Mouse (Mus musculus) C2C12 (cell line): ENCODE data around the gene Pkd2.

Experiments used
- CEBPB ChIP-seq: IDR thresholded peaks from one replicate; pipeline ENCODE4 v1.6.1; 2011; ENCODE audit warnings: low read depth, mild to moderate bottlenecking, control low read depth, moderate library complexity
- CTCF ChIP-seq: IDR thresholded peaks from one replicate; pipeline ENCODE4 v1.5.1; 2011; ENCODE audit not compliant: control insufficient read depth, insufficient read depth, insufficient read length
- MAX ChIP-seq: IDR thresholded peaks from one replicate; pipeline ENCODE4 v1.6.1; 2011; ENCODE audit warnings: mild to moderate bottlenecking, control low read depth
- MYOD1 ChIP-seq: IDR thresholded peaks from one replicate; pipeline ENCODE4 v1.6.1; 2011; ENCODE audit warnings: low read depth; ENCODE audit not compliant: control insufficient read depth, insufficient read length
- MYOG ChIP-seq: IDR thresholded peaks from one replicate; pipeline ENCODE4 v1.6.1; 2011; ENCODE audit not compliant: control insufficient read depth, insufficient read length; ENCODE audit errors: extremely low read depth
- USF1 ChIP-seq: IDR thresholded peaks from one replicate; pipeline ENCODE4 v1.6.1; 2011; ENCODE audit warnings: low read depth, mild to moderate bottlenecking, control low read depth, moderate library complexity

- TF ChIP-seq USF1 (no peak), CTCF (no peak), MAX (no peak), MYOD1 (no peak), CEBPB (no peak), MYOG (no peak)
Observed at GRCm38 (mm10) chr5:104507829-104508194, 48.6 kb downstream of the Pkd2 start.
